Mouse (Mus musculus) liver, embryonic 13.5 days (tissue): ENCODE data around the gene Areg. TPM values are rescaled to one million over a fixed set of nuclear protein-coding genes. Genes with fewer than 3 reads are reported as not detected.

Source experiments
- ATAC-seq: fragments of 200-750 bp; cut with Nextera tagmentation; 2 replicates; pipeline ENCODE4 v1.8.0; 2017; ENCODE audit warnings: low read depth, mild to moderate bottlenecking, moderate number of reproducible peaks, moderate library complexity
- DNase-seq: peaks from one replicate; pipeline ENCODE4 v3.0.0; 2022
- H3K27ac ChIP-seq: fragments of 300-500 bp; sonication (generic); 2 replicates; pipeline ENCODE4 v1.5.1; 2015; ENCODE audit warnings: moderate library complexity, mild to moderate bottlenecking, inconsistent platforms
- H3K27me3 ChIP-seq: fragments of 300-500 bp; sonication (generic); 2 replicates; pipeline ENCODE4 v1.6.1; 2015; ENCODE audit warnings: mild to moderate bottlenecking, inconsistent platforms
- H3K36me3 ChIP-seq: fragments of 300-500 bp; sonication (generic); 2 replicates; pipeline ENCODE4 v1.6.1; 2015; ENCODE audit warnings: mild to moderate bottlenecking, inconsistent platforms
- H3K4me1 ChIP-seq: fragments of 300-500 bp; sonication (generic); replicated peaks from 2 replicates; pipeline ENCODE4 v1.6.1; 2015; ENCODE audit warnings: inconsistent platforms
- H3K4me2 ChIP-seq: fragments of 300-500 bp; sonication (generic); 2 replicates; pipeline ENCODE4 v1.6.1; 2015; ENCODE audit warnings: inconsistent platforms, mild to moderate bottlenecking, moderate library complexity
- H3K4me3 ChIP-seq: fragments of 300-500 bp; sonication (generic); replicated peaks from 2 replicates; pipeline ENCODE4 v1.5.1; 2015; ENCODE audit warnings: mild to moderate bottlenecking, inconsistent platforms
- H3K9ac ChIP-seq: fragments of 300-500 bp; sonication (generic); 2 replicates; pipeline ENCODE4 v1.6.1; 2015; ENCODE audit warnings: mild to moderate bottlenecking, inconsistent platforms
- H3K9me3 ChIP-seq: fragments of 300-500 bp; sonication (generic); replicated peaks from 2 replicates; pipeline ENCODE4 v1.6.1; 2016; ENCODE audit warnings: inconsistent platforms
- WGBS: fragments of 180-500 bp; shearing (Covaris S2); methylation state at CpG from one replicate; pipeline ENCODE4 v1.1.7; 2015; ENCODE audit not compliant: insufficient replicate concordance; 5-methylcytosine and 5-hydroxymethylcytosine counted together
- polyA plus RNA-seq: library from polyadenylated mRNA; unstranded; fragments of >200 nt; fragmentation: Nextera tagmentation; extraction: Ambion mirVana; gene quantifications from 2 replicates; pipeline ENCODE4 v1.2.1, GENCODE M21; 2015

Areg gene
- polyA plus RNA-seq, 1 experiment from 2014 or later, result not detected

DNA sequence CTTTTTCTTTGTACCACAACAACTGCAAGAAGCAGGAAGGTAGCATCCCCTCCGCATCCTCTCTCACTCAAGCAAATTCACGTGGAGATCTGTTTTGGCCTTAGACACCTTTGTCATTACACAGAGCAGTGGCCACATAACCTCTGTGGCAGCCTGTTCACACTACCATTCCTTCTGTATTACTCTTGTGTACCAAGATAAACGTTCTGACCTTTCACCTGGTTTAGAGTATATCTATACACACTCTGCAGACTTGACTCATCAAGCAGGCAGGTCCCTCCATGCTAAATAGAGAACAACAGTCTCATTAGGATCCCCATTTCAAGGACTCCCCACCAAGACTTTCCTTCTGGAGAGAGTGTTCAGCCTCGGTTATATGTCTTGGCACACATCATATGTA, 16.0 kb upstream of the Areg start:
- Histone ChIP-seq H3K4me3 (no peak overlapping the region), H3K9me3 (no peaks in the 10 kb centered on the region), H3K36me3 (no peaks in the 10 kb centered on the region), H3K27me3 (no peaks in the 10 kb centered on the region), H3K4me2 (no peak overlapping the region), H3K9ac (no peak overlapping the region), H3K27ac (no peak overlapping the region), H3K4me1 (no peaks in the 10 kb centered on the region)
- DNase-seq (no peak), ATAC-seq (no peak)
- WGBS, result 47% methylated on average over 4 of the region's 4 CpGs

- Histone ChIP-seq H3K4me2 (no peak overlapping the region), H3K27me3 (no peaks in the 10 kb centered on the region), H3K9ac (no peak overlapping the region), H3K9me3 (no peaks in the 10 kb centered on the region), H3K4me1 (no peaks in the 10 kb centered on the region), H3K27ac (no peak overlapping the region), H3K36me3 (no peaks in the 10 kb centered on the region), H3K4me3 (no peak overlapping the region)
- 53% methylated on average over 2 of the region's 2 CpGs for WGBS
- DNase-seq (no peak), ATAC-seq (no peak)
Measured at GRCm38 (mm10) chr5:91124140-91124539, 15.3 kb upstream of the Areg start.

DNA sequence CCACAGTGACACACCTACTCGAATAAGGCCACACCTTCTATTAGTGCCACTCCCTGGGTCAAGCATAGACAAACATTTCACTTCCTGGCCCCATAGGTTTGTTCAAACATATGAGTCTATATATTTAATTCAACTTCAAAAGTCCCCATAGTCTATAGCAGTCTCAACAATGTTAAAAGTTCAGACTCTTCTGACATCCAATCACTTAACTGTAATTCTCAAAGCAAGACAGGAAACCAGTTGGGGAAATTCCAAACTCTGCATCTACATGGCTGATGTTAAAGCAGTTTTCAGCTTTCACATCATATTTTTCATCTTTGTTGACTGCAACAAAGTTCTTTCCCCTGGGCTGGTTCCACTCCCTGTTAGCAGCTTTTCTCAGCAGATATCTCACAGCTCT, 12.8 kb upstream of the Areg start:
- 56% methylated on average over 1 of the region's 1 CpGs for WGBS
- Histone ChIP-seq H3K36me3 (no peaks in the 10 kb centered on the region), H3K9me3 (no peaks in the 10 kb centered on the region), H3K4me3 (no peak overlapping the region), H3K27me3 (no peaks in the 10 kb centered on the region), H3K9ac (no peak overlapping the region), H3K4me2 (no peak overlapping the region), H3K4me1 (no peaks in the 10 kb centered on the region), H3K27ac (no peak overlapping the region)
- ATAC-seq, result no peak
- no peak for DNase-seq

GRCm38 (mm10) chr5:91134961-91135360, 4.4 kb upstream of the Areg start:
- Histone ChIP-seq H3K27ac (no peak overlapping the region), H3K36me3 (no peaks in the 10 kb centered on the region), H3K4me1 (0 out of 2 replicates have a peak, but pooled peaks cover 2% of the 10 kb centered on the region), H3K4me3 (no peak overlapping the region), H3K9me3 (no peaks in the 10 kb centered on the region), H3K4me2 (no peak overlapping the region), H3K9ac (no peak overlapping the region), H3K27me3 (peaks cover 14% of the 10 kb centered on the region)
- 12% methylated on average over 1 of the region's 1 CpGs for WGBS
- no peak for DNase-seq
- no peak for ATAC-seq

- Histone ChIP-seq H3K9ac (no peak overlapping the region), H3K9me3 (no peaks in the 10 kb centered on the region), H3K4me2 (peak overlapping the region; percentile 64), H3K27me3 (peaks cover 29% of the 10 kb centered on the region), H3K27ac (no peak overlapping the region), H3K36me3 (no peaks in the 10 kb centered on the region), H3K4me3 (peak overlapping the region; percentile 50), H3K4me1 (0 out of 2 replicates have a peak, but pooled peaks cover 2% of the 10 kb centered on the region)
- no peak for DNase-seq
- no peak for ATAC-seq
- WGBS, result 7% methylated on average over 7 of the region's 7 CpGs
Measured at GRCm38 (mm10) chr5:91138970-91139369, 429 bp upstream of the Areg start.

DNA sequence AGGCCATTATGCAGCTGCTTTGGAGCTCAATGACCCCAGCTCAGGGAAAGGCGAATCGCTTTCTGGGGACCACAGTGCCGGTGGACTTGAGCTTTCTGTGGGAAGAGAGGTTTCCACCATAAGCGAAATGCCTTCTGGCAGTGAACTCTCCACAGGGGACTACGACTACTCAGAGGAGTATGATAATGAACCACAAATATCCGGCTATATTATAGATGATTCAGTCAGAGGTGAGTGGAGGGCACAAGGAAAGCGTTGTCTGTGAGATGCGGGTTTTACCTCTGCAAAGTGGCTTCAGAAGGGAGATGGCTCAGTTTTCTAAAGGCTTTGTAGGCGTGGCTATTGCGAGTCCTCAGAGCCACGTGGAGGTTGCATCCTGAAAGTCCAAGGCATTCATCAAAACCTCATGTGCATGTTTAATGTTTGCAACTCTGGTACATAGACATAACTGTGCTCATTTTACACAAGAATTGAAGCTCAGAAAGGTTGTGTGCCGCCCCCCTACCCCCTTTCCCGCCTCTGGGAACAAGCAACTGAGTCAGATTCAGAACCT, 1.6 kb downstream of the Areg start:
- no peak overlapping the region for H3K27ac ChIP-seq
- WGBS, result 45% methylated on average over 13 of the region's 13 CpGs

GRCm38 (mm10) chr5:91144971-91145370, 5.6 kb downstream of the Areg start:
- Histone ChIP-seq H3K9me3 (no peaks in the 10 kb centered on the region), H3K9ac (no peak overlapping the region), H3K4me2 (no peak overlapping the region), H3K36me3 (no peaks in the 10 kb centered on the region), H3K27me3 (peaks cover 14% of the 10 kb centered on the region), H3K4me3 (no peak overlapping the region), H3K27ac (no peak overlapping the region), H3K4me1 (no peaks in the 10 kb centered on the region)
- WGBS, result 73% methylated on average over 9 of the region's 9 CpGs
- DNase-seq (no peak), ATAC-seq (no peak)

More for the DNA sequence above, 1.6 kb downstream of the Areg start:
- H3K27me3 ChIP-seq, result peaks cover 29% of the 10 kb centered on the region
- DNase-seq (no peak), ATAC-seq (no peak)
- no peaks in the 10 kb centered on the region for H3K36me3 ChIP-seq
- H3K9me3 ChIP-seq, result no peaks in the 10 kb centered on the region
- 0 out of 2 replicates have a peak, but pooled peaks cover 2% of the 10 kb centered on the region for H3K4me1 ChIP-seq
- H3K9ac ChIP-seq, result no peak overlapping the region
- no peak overlapping the region for H3K4me2 ChIP-seq
- no peak overlapping the region for H3K4me3 ChIP-seq

GRCm38 (mm10) chr5:91147001-91147400, 7.6 kb downstream of the Areg start:
- H3K4me2 ChIP-seq, result no peak overlapping the region
- DNase-seq, result no peak
- no peak overlapping the region for H3K27ac ChIP-seq
- H3K4me3 ChIP-seq, result no peak overlapping the region
- no peaks in the 10 kb centered on the region for H3K9me3 ChIP-seq
- no peak for ATAC-seq
- 57% methylated on average over 1 of the region's 1 CpGs for WGBS
- no peaks in the 10 kb centered on the region for H3K36me3 ChIP-seq
- no peaks in the 10 kb centered on the region for H3K4me1 ChIP-seq
- no peak overlapping the region for H3K9ac ChIP-seq
- H3K27me3 ChIP-seq, result no peaks in the 10 kb centered on the region

DNA sequence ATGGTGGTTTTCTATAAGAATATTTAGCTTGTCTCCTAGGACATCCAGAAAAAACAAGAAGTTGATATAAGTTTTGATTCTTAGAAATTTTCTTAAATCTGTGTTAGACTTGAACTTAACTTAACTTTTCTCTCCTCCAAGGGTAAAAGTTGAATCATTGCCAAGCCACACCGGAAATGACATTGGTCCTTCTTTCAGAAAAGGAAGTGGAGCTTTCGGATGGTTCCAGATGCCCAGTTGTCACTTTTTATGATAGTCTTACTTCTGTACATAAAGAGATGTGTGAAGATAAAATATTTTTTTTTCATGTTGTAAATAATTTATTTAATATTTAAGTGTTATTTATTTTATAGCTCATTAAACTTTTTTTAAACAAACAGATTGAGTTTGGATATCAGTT, 8.7 kb downstream of the Areg start:
- Histone ChIP-seq H3K9ac (no peak overlapping the region), H3K9me3 (no peaks in the 10 kb centered on the region), H3K4me1 (no peaks in the 10 kb centered on the region), H3K27me3 (no peaks in the 10 kb centered on the region), H3K36me3 (no peaks in the 10 kb centered on the region), H3K4me3 (no peak overlapping the region), H3K27ac (no peak overlapping the region), H3K4me2 (no peak overlapping the region)
- no peak for DNase-seq
- WGBS, result 42% methylated on average over 2 of the region's 2 CpGs
- no peak for ATAC-seq

DNA sequence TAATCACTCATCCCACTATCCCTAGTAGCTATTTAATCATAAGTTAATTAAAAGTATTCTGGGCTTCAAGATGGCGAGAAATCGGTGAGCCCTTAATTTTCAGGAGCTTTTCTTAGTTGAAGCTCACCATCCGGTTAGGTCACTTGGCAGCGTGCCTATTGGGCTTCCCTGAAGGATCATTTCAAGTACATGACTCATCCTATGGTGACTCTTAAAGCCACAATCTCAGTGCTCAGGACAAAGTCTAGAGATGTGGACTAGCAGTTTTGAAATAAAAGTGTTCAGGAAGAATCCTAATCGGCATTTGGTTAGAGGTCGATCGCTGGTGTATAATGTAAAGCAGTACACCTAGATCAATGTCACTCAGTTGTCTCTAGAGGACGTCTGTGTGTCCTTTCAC, 17.3 kb downstream of the Areg start:
- no peaks in the 10 kb centered on the region for H3K9me3 ChIP-seq
- WGBS, result 70% methylated on average over 8 of the region's 8 CpGs
- no peak for DNase-seq
- H3K4me3 ChIP-seq, result no peak overlapping the region
- no peak overlapping the region for H3K4me2 ChIP-seq
- H3K27ac ChIP-seq, result no peak overlapping the region
- H3K9ac ChIP-seq, result no peak overlapping the region
- H3K36me3 ChIP-seq, result no peaks in the 10 kb centered on the region
- no peaks in the 10 kb centered on the region for H3K27me3 ChIP-seq
- ATAC-seq, result no peak
- no peaks in the 10 kb centered on the region for H3K4me1 ChIP-seq

GRCm38 (mm10) chr5:91157169-91157568, 17.8 kb downstream of the Areg start:
- H3K36me3 ChIP-seq, result no peaks in the 10 kb centered on the region
- no peak for DNase-seq
- no peak overlapping the region for H3K4me3 ChIP-seq
- no peaks in the 10 kb centered on the region for H3K27me3 ChIP-seq
- H3K4me2 ChIP-seq, result no peak overlapping the region
- no peak overlapping the region for H3K27ac ChIP-seq
- no peaks in the 10 kb centered on the region for H3K9me3 ChIP-seq
- H3K4me1 ChIP-seq, result no peaks in the 10 kb centered on the region
- no peak overlapping the region for H3K9ac ChIP-seq
- no peak for ATAC-seq
- 24% methylated on average over 3 of the region's 3 CpGs for WGBS

GRCm38 (mm10) chr5:91162787-91163186, 23.4 kb downstream of the Areg start:
- H3K9ac ChIP-seq, result no peak overlapping the region

More at GRCm38 (mm10) chr5:91162787-91163186, 23.4 kb downstream of the Areg start:
- Histone ChIP-seq H3K4me3 (no peak overlapping the region), H3K27ac (no peak overlapping the region), H3K4me2 (no peak overlapping the region), H3K27me3 (no peaks in the 10 kb centered on the region), H3K4me1 (no peaks in the 10 kb centered on the region), H3K9me3 (no peaks in the 10 kb centered on the region), H3K36me3 (no peaks in the 10 kb centered on the region)
- DNase-seq (no peak), ATAC-seq (no peak)
- WGBS, result 58% methylated on average over 4 of the region's 4 CpGs
